Mouse (Mus musculus): Measurements from ENCODE around the gene Col1a2.

Gene Col1a2

GRCm38 (mm10) chr6:4521031-4521430 lies 16.4 kb downstream of the Col1a2 start:
- DNase-seq (ENCODE audit: low spot score in 2 of 2), result no peak

GRCm38 (mm10) chr6:4528439-4528838 lies 23.8 kb downstream of the Col1a2 start:
- DNase-seq (ENCODE audit: low spot score in 2 of 2), result no peak

- DNase-seq (ENCODE audit: low spot score in 2 of 2), result no peak
These were observed 26.4 kb downstream of the Col1a2 start for GRCm38 (mm10) chr6:4530986-4531385.

- DNase-seq (ENCODE audit: low spot score in 2 of 2), result no peak
These were observed 28.3 kb downstream of the Col1a2 start for GRCm38 (mm10) chr6:4532898-4533297.

- no peak for DNase-seq (ENCODE audit: low spot score in 2 of 2)
These were observed 30.0 kb downstream of the Col1a2 start for GRCm38 (mm10) chr6:4534462-4535079.

- no peak for DNase-seq (ENCODE audit: low spot score in 2 of 2)
These were observed 37.5 kb downstream of the Col1a2 start for GRCm38 (mm10) chr6:4541926-4542715.

- no peak for DNase-seq (ENCODE audit: low spot score in 2 of 2)
These were observed 39.9 kb downstream of the Col1a2 start for GRCm38 (mm10) chr6:4544554-4544953.

GRCm38 (mm10) chr6:4545727-4546126 lies 41.1 kb downstream of the Col1a2 start:
- no peak for DNase-seq (ENCODE audit: low spot score in 2 of 2)

- no peak for DNase-seq (ENCODE audit: low spot score in 2 of 2)
These were observed 44.3 kb downstream of the Col1a2 start for GRCm38 (mm10) chr6:4548894-4549293.

- DNase-seq (ENCODE audit: low spot score in 2 of 2), result no peak
These were observed 45.4 kb downstream of the Col1a2 start for GRCm38 (mm10) chr6:4549846-4550548.

GRCm38 (mm10) chr6:4550549-4550915 lies 45.9 kb downstream of the Col1a2 start:
- no peak for DNase-seq (ENCODE audit: low spot score in 2 of 2)

- no peak for DNase-seq (ENCODE audit: low spot score in 2 of 2)
These were observed 50.8 kb downstream of the Col1a2 start for GRCm38 (mm10) chr6:4555366-4555765.

GRCm38 (mm10) chr6:4557086-4557485 lies 52.5 kb downstream of the Col1a2 start:
- DNase-seq (ENCODE audit: low spot score in 2 of 2), result no peak

- peak in 1 of 2 experiments; percentile 67 for DNase-seq (ENCODE audit: low spot score in 2 of 2)
These were observed 53.1 kb downstream of the Col1a2 start for GRCm38 (mm10) chr6:4557678-4558077.

GRCm38 (mm10) chr6:4561156-4561555 lies 56.5 kb downstream of the Col1a2 start:
- no peak for DNase-seq (ENCODE audit: low spot score in 2 of 2)

- DNase-seq (ENCODE audit: low spot score in 2 of 2), result no peak
These were observed 57.0 kb downstream of the Col1a2 start for GRCm38 (mm10) chr6:4561621-4562020.

GRCm38 (mm10) chr6:4562401-4562800 lies 57.8 kb downstream of the Col1a2 start:
- DNase-seq (ENCODE audit: low spot score in 2 of 2), result no peak

GRCm38 (mm10) chr6:4563477-4563876 lies 58.9 kb downstream of the Col1a2 start:
- DNase-seq (ENCODE audit: low spot score in 2 of 2), result no peak

- no peak for DNase-seq (ENCODE audit: low spot score in 2 of 2)
These were observed 65.8 kb downstream of the Col1a2 start for GRCm38 (mm10) chr6:4570412-4570811.

- DNase-seq (ENCODE audit: low spot score in 2 of 2), result no peak
These were observed 73.1 kb downstream of the Col1a2 start for GRCm38 (mm10) chr6:4577756-4578155.

- DNase-seq (ENCODE audit: low spot score in 2 of 2), result no peak
These were observed 73.7 kb downstream of the Col1a2 start for GRCm38 (mm10) chr6:4578343-4578742.

GRCm38 (mm10) chr6:4579620-4580019 lies 75.0 kb downstream of the Col1a2 start:
- no peak for DNase-seq (ENCODE audit: low spot score in 2 of 2)

- DNase-seq (ENCODE audit: low spot score in 2 of 2), result no peak
These were observed 78.9 kb downstream of the Col1a2 start for GRCm38 (mm10) chr6:4583485-4583884.
